8 mouse cellular contexts compared by ENCODE assay signal in the genomic region with DNA sequence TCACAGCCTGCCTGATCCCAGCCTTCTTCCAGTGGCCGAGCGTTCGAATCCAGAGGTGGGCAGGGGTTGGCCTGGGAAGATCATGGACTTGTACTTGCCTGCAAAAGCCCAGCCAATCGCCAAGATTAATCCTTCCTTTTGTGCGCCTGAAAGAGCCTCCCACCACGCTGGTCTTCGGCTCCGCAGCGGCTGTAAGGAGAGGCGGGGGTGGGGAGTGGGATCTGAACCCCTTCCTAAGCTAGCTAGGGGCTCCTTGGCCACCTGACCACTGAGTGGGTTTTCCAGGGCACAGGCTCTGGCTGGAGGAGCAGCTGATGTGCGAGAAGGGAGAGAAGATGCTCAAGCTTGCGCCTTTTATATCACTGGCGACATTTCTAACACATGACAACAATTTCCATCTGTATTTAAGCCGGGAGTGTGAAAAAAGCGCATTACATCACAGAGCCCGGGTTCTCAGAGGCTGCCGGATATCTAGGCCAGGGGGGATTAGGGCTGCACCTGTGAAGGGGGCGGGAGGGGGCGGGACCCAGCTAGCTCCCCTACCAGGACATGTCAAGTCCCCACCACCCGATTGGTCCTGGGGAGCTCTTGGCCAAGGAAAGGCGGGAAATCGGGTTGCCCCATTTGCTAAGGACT.
DNase-seq lines count a peak whose midpoint lies in the region; ATAC-seq lines count a peak whose summit lies in the region.
"Had no signal": no experiment of that assay in that cellular context is flagged by ENCODE, and none has a peak within 500 bp of the region (broad histone marks: within the 10 kb centered on the region; RNA-seq: fewer than 3 reads in every experiment).

No protein-coding gene starts in this region.

- peak; percentile 39 for ATAC-seq in forebrain, embryonic 16.5 days

- H3K27ac ChIP-seq in forebrain, embryonic 16.5 days (ENCODE audit: low read length): peak overlapping the region; percentile 98

- whole genome bisulfite sequencing in forebrain, embryonic 16.5 days: 1% methylated on average over 22 of the region's 22 CpGs

- peaks cover 42% of the 10 kb centered on the region for H3K4me1 ChIP-seq in forebrain, embryonic 16.5 days (replicated peaks; ENCODE audit: control insufficient read depth, insufficient read depth, low read length)

- no peaks in the 10 kb centered on the region for H3K27me3 ChIP-seq in forebrain, embryonic 16.5 days (replicated peaks; ENCODE audit: control insufficient read depth, insufficient read depth, low read length)

- peak overlapping the region; percentile 64 for H3K4me3 ChIP-seq in forebrain, embryonic 16.5 days (replicated peaks; ENCODE audit: low read length)
- H3K4me3 ChIP-seq: erythroblast, embryonic 14.5 days had no signal

- H3K36me3 ChIP-seq in forebrain, embryonic 16.5 days (ENCODE audit: control insufficient read depth, insufficient read depth): no peaks in the 10 kb centered on the region

- DNase-seq in WW6 (ENCODE audit: low read depth, low spot score): peak; percentile 61
- DNase-seq in cerebellum, adult 18-20 months: peak; percentile 49 to 51
- peak; percentile 30 to 57 for DNase-seq in left cerebral cortex, adult 18-20 months (ENCODE audit: low spot score in 2 of 2)
- peak; percentile 33 for DNase-seq in retina, adult 2 months (ENCODE audit: low read depth, low spot score)
- DNase-seq in spleen, adult 18-20 months: no peak
- DNase-seq in kidney, postnatal 10 days: no peak

- no peaks in the 10 kb centered on the region for H3K9me3 ChIP-seq in forebrain, embryonic 16.5 days (ENCODE audit: control insufficient read depth, low read length)

- H3K9ac ChIP-seq in forebrain, embryonic 16.5 days (replicated peaks; ENCODE audit: low read depth, low read length): peak overlapping the region; percentile 78

- H3K4me2 ChIP-seq in forebrain, embryonic 16.5 days (ENCODE audit: low read length): peak overlapping the region; percentile 88

Comparison
In these comparisons a context has a peak if more than half of its experiments do, and no peak if none do; other contexts are left out.
1. DNase-seq: peak in WW6 (single experiment), cerebellum, adult 18-20 months (2 of 2), left cerebral cortex, adult 18-20 months (2 of 2) and retina, adult 2 months (single experiment); none in spleen, adult 18-20 months (0 of 2) and kidney, postnatal 10 days (single experiment).